Mouse (Mus musculus) heart, embryonic 11.5 days (tissue): Measurements from ENCODE around the gene Hspa12b. TPM values are rescaled to one million over a fixed set of nuclear protein-coding genes. Genes with fewer than 3 reads are reported as not detected.

Experiments used
- ATAC-seq: fragments of 200-750 bp; cut with Nextera tagmentation; replicated peaks from 2 replicates; pipeline ENCODE4 v1.8.0; 2017; ENCODE audit warnings: moderate library complexity; ENCODE audit not compliant: insufficient number of reproducible peaks, low FRiP score, low TSS enrichment
- H3K27ac ChIP-seq: fragments of 300-500 bp; sonication (generic); 2 replicates; pipeline ENCODE4 v1.5.1; 2014; ENCODE audit warnings: mild to moderate bottlenecking, low read depth, low read length
- H3K27me3 ChIP-seq: fragments of 300-500 bp; sonication (generic); 2 replicates; pipeline ENCODE4 v1.6.1; 2014; ENCODE audit warnings: mild to moderate bottlenecking, low read length, mixed read lengths; ENCODE audit not compliant: control insufficient read depth, insufficient read depth
- H3K36me3 ChIP-seq: fragments of 300-500 bp; sonication (generic); 2 replicates; pipeline ENCODE4 v1.6.1; 2014; ENCODE audit warnings: mild to moderate bottlenecking, low read length, moderate library complexity, mixed read lengths; ENCODE audit not compliant: control insufficient read depth, insufficient read depth
- H3K4me1 ChIP-seq: fragments of 300-500 bp; sonication (generic); 2 replicates; pipeline ENCODE4 v1.6.1; 2014; ENCODE audit warnings: low read length; ENCODE audit not compliant: control insufficient read depth, insufficient read depth
- H3K4me2 ChIP-seq: fragments of 300-500 bp; sonication (generic); 2 replicates; pipeline ENCODE4 v1.6.1; 2014; ENCODE audit warnings: mild to moderate bottlenecking, moderate library complexity
- H3K4me3 ChIP-seq: fragments of 300-500 bp; sonication (generic); 2 replicates; pipeline ENCODE4 v1.5.1; 2014; ENCODE audit warnings: low read depth, low read length
- H3K9ac ChIP-seq: fragments of 300-500 bp; sonication (generic); 2 replicates; pipeline ENCODE4 v1.6.1; 2014; ENCODE audit warnings: mild to moderate bottlenecking, low read depth, low read length, moderate library complexity
- H3K9me3 ChIP-seq: fragments of 300-500 bp; sonication (generic); replicated peaks from 2 replicates; pipeline ENCODE4 v1.6.1; 2016; ENCODE audit warnings: low read length; ENCODE audit not compliant: control insufficient read depth
- WGBS: fragments of 180-500 bp; shearing (Covaris S2); extraction: QIAGEN DNeasy Blood & Tissue Kit; methylation state at CpG from one replicate; pipeline ENCODE4 v1.1.7; 2014; ENCODE audit not compliant: insufficient replicate concordance; 5-methylcytosine and 5-hydroxymethylcytosine counted together
- polyA plus RNA-seq: library from polyadenylated mRNA; unstranded; fragments of >200 nt; fragmentation: Nextera tagmentation; extraction: Ambion mirVana; gene quantifications from 2 replicates; pipeline ENCODE4 v1.2.1, GENCODE M21; 2014

The Hspa12b gene
- polyA plus RNA-seq, 1 experiment from 2014 or later, result 6.3 TPM

GRCm38 (mm10) chr2:131179990-131180587 lies 53.0 kb downstream of the Hspa12b start, which contains the start of gene Cenpb:
Cenpb (minus strand) TSS chr2:131180067.
- Histone ChIP-seq H3K4me2 (peak within 1 kb of the TSS; percentile 98), H3K27me3 (no peaks in the 10 kb centered on the region), H3K4me1 (peaks cover 22% of the 10 kb centered on the region), H3K27ac (peak within 1 kb of the TSS; percentile 81), H3K9me3 (no peaks in the 10 kb centered on the region), H3K9ac (peak within 1 kb of the TSS; percentile 92), H3K36me3 (peaks cover 2% of the 10 kb centered on the region; the same call in 1 of the 2 replicates), H3K4me3 (peak within 1 kb of the TSS; percentile 76)
- 3% methylated on average over 36 of the region's 57 CpGs for WGBS
- peak; percentile 82 for ATAC-seq

- Histone ChIP-seq H3K36me3 (no peaks in the 10 kb centered on the region; the same call in 1 of the 2 replicates), H3K27ac (peak overlapping the region; percentile 67), H3K4me2 (peak overlapping the region; percentile 93), H3K27me3 (no peaks in the 10 kb centered on the region), H3K4me3 (peak overlapping the region; percentile 73), H3K9ac (peak overlapping the region; percentile 86), H3K9me3 (no peaks in the 10 kb centered on the region), H3K4me1 (peaks cover 18% of the 10 kb centered on the region)
- WGBS, result 1% methylated on average over 14 of the region's 14 CpGs
- ATAC-seq, result peak; percentile 50; the same call in 1 of the 2 replicates
These were observed 59.3 kb downstream of the Hspa12b start for GRCm38 (mm10) chr2:131186343-131186742.

- peak; percentile 87 for ATAC-seq
- H3K4me3 ChIP-seq, result peak within 1 kb of the TSS; percentile 73
- H3K9me3 ChIP-seq, result no peaks in the 10 kb centered on the region
- no peaks in the 10 kb centered on the region for H3K27me3 ChIP-seq
- peaks cover 18% of the 10 kb centered on the region for H3K4me1 ChIP-seq
- 1% methylated on average over 43 of the region's 43 CpGs for WGBS
- peak within 1 kb of the TSS; percentile 93 for H3K4me2 ChIP-seq
- no peaks in the 10 kb centered on the region; the same call in 1 of the 2 replicates for H3K36me3 ChIP-seq
- H3K9ac ChIP-seq, result peak within 1 kb of the TSS; percentile 86
- peak within 1 kb of the TSS; percentile 67 for H3K27ac ChIP-seq
These were observed 59.9 kb downstream of the Hspa12b start, which contains the start of the genes Cdc25b and Spef1 for GRCm38 (mm10) chr2:131186771-131187601. Cdc25b (plus strand) TSS chr2:131186949. Spef1 (minus strand) TSS chr2:131187282.

- H3K4me1 ChIP-seq, result peaks cover 18% of the 10 kb centered on the region
- 33% methylated on average over 3 of the region's 3 CpGs for WGBS
- H3K9me3 ChIP-seq, result no peaks in the 10 kb centered on the region
- no peak overlapping the region for H3K27ac ChIP-seq
- no peaks in the 10 kb centered on the region for H3K27me3 ChIP-seq
- H3K9ac ChIP-seq, result peak overlapping the region; percentile 86
- peak overlapping the region; percentile 93 for H3K4me2 ChIP-seq
- no peak for ATAC-seq
- peaks cover under 1% of the 10 kb centered on the region for H3K36me3 ChIP-seq
- H3K4me3 ChIP-seq, result peak overlapping the region; percentile 73
These were observed 60.5 kb downstream of the Hspa12b start for GRCm38 (mm10) chr2:131187602-131187922.

GRCm38 (mm10) chr2:131188311-131188710 lies 61.2 kb downstream of the Hspa12b start:
- Histone ChIP-seq H3K4me3 (peak overlapping the region; percentile 73), H3K27me3 (no peaks in the 10 kb centered on the region), H3K4me2 (peak overlapping the region; percentile 93), H3K9ac (0 out of 2 replicates have a peak overlapping the region, but pooled peaks have one; percentile 86), H3K9me3 (no peaks in the 10 kb centered on the region), H3K4me1 (peaks cover 18% of the 10 kb centered on the region), H3K36me3 (peaks cover 5% of the 10 kb centered on the region), H3K27ac (no peak overlapping the region)
- ATAC-seq, result no peak
- 88% methylated on average over 5 of the region's 5 CpGs for WGBS

GRCm38 (mm10) chr2:131189521-131190309 lies 62.6 kb downstream of the Hspa12b start:
- H3K27me3 ChIP-seq, result no peaks in the 10 kb centered on the region
- H3K27ac ChIP-seq, result no peak overlapping the region
- WGBS, result 51% methylated on average over 5 of the region's 5 CpGs
- no peak overlapping the region for H3K4me3 ChIP-seq
- H3K9me3 ChIP-seq, result no peaks in the 10 kb centered on the region
- peaks cover 18% of the 10 kb centered on the region for H3K4me1 ChIP-seq
- peak overlapping the region; percentile 27 for H3K4me2 ChIP-seq
- peaks cover 13% of the 10 kb centered on the region for H3K36me3 ChIP-seq
- no peak for ATAC-seq
- H3K9ac ChIP-seq, result no peak overlapping the region

GRCm38 (mm10) chr2:131190344-131191004 lies 63.4 kb downstream of the Hspa12b start:
- Histone ChIP-seq H3K27ac (no peak overlapping the region), H3K36me3 (peaks cover 13% of the 10 kb centered on the region), H3K9ac (no peak overlapping the region), H3K4me1 (peaks cover 18% of the 10 kb centered on the region), H3K4me2 (peak overlapping the region; percentile 27), H3K27me3 (no peaks in the 10 kb centered on the region), H3K9me3 (no peaks in the 10 kb centered on the region), H3K4me3 (no peak overlapping the region)
- 56% methylated on average over 10 of the region's 10 CpGs for WGBS
- no peak for ATAC-seq

GRCm38 (mm10) chr2:131191005-131191390 lies 63.9 kb downstream of the Hspa12b start:
- Histone ChIP-seq H3K27me3 (no peaks in the 10 kb centered on the region), H3K4me2 (no peak overlapping the region), H3K27ac (no peak overlapping the region), H3K9me3 (no peaks in the 10 kb centered on the region), H3K4me3 (no peak overlapping the region), H3K4me1 (peaks cover 18% of the 10 kb centered on the region), H3K36me3 (peaks cover 13% of the 10 kb centered on the region), H3K9ac (no peak overlapping the region)
- ATAC-seq, result no peak
- 69% methylated on average over 7 of the region's 7 CpGs for WGBS
